Mouse (Mus musculus) gastrocnemius, postnatal 14 days (tissue): ENCODE measurements around the gene Gpm6b. TPM values are rescaled to one million over a fixed set of nuclear protein-coding genes. Genes with fewer than 3 reads are reported as not detected.
A peak's percentile ranks its signal among the peaks of the same experiment; 100 is the strongest.

Experiments
- DNase-seq: peaks from one replicate; pipeline ENCODE4 v3.0.0; 2021; ENCODE audit warnings: mixed read lengths
- intact Hi-C: fragments of 180-260 bp; cut with DNase I; formaldehyde crosslinking; loops from one replicate; pipeline ENCODE4 v1.15.1; 2025; ENCODE audit warnings: low total_unique reads
- long read RNA-seq, 2 experiments: library from polyadenylated mRNA; stranded (forward); transcript quantifications; one replicate each; pipeline ENCODE4 v2.0.0; 2021
- total RNA-seq, 2 experiments: library from RNA; stranded (reverse); gene quantifications; 2 replicates each; pipeline ENCODE4 v1.2.3; 2021

Gpm6b gene
- 10 to 100 TPM in 1 of 2 experiments, 1 to 10 TPM in 1; 5.4 to 10.4 TPM for total RNA-seq
- long read RNA-seq, experiment 1, full-length matches to known transcripts = 5 of 6 reads
- long read RNA-seq, experiment 1, partial matches to known transcripts = 0 of 6 reads
- long read RNA-seq, experiment 1, other reads (novel, unspliced or antisense) = 1 of 6 reads
- long read RNA-seq, experiment 2, full-length matches to known transcripts = 5 of 5 reads
- long read RNA-seq, experiment 2, partial matches to known transcripts = 0 of 5 reads
- long read RNA-seq, experiment 2, other reads (novel, unspliced or antisense) = 0 of 5 reads

- intact Hi-C loops = no loop called here
- DNase-seq = peak; percentile 54
Observed at GRCm38 (mm10) chrX:166238831-166239460, at the start of gene Gpm6b. Gene Gpm6b (plus strand): TSS chrX:166238911.

GRCm38 (mm10) chrX:166196327-166196726 lies 42.4 kb upstream of the Gpm6b start:
- intact Hi-C loops = no loop called here
- DNase-seq = no peak

DNA sequence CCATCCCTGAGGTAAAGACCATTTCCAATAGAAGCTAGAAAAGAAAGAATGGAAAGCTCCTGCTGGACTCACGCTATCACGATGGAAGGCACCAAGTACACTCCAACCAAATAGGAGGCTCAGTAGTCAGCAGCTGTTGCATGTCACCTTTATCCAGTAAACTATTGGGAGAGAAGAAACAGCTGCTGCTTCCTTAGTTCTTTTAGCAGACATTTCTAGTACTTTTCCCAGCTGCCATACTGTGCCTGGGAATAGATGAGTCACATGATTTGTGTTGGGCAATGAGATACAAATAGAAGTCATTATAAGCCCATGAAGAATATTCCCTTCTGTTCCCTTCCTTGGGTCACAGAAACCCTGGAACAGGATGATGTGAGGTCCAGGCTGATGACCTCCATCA lies 40.4 kb upstream of the Gpm6b start:
- DNase-seq = no peak
- intact Hi-C loops = no loop called here

GRCm38 (mm10) chrX:166199812-166200211 lies 38.9 kb upstream of the Gpm6b start:
- intact Hi-C loops = no loop called here
- DNase-seq = no peak

GRCm38 (mm10) chrX:166214576-166214975 lies 24.1 kb upstream of the Gpm6b start:
- DNase-seq = no peak
- intact Hi-C loops = no loop called here

- intact Hi-C loops = no loop called here
Observed at GRCm38 (mm10) chrX:166216248-166216647, 22.5 kb upstream of the Gpm6b start.

DNA sequence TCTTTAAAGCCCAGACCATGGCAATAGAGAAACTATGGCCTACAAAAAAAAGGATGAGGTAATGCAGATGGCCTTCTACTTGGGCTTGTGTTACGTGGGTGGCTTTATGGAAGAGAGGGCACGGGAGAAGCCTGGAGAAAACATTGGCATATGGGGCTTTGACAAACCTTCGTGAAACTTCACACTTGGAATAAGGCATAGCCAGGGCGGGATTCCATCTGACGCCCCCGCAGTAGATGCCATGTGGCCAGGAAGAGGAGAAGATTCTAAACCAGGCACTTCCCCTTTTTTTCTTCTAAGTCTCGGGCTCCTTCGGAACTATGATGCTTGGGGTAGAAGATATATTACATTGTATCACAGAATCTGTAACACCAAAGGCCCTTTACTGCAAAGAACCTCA lies 22.0 kb upstream of the Gpm6b start:
- DNase-seq = no peak
- intact Hi-C loops = no loop called here

More at GRCm38 (mm10) chrX:166216248-166216647, 22.5 kb upstream of the Gpm6b start:
- no peak for DNase-seq

DNA sequence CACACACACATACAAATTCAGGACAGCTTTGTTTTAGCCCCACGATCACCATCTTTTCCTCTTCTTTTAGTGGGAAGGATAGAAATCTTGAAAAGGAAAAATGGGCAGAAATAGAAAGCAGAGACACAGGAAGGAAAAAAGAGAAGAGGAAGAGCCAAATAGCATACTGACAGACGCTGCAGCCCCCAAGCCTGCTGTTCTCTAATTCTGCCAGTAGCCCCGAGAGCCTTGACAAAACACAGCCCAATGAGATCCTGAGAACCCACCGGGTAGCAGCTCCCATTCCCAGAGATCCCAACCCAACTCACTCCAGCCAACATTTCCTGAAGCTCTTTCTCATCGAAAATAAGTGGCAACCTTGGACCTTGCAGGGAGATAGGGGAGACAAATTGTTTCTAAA lies 19.4 kb upstream of the Gpm6b start:
- intact Hi-C loops = no loop called here
- DNase-seq = no peak

DNA sequence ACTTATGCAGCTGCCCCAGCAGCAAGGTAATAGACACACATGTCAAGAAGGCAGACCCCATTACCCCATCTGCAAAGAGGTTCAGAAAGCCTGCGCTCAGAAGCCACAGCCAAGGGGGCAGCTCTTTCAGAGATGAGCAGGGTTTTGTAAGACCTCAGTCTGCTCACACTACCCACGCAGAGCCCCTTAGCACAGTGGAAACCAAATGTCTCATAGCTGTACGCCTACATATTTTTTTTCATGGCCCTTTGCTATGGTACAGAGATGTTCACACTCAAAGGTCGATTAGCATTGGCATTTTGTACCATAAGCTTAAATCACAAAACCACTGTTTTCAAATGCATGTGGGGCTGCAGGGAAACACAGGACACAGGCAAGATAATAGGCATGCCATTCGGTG lies 11.9 kb upstream of the Gpm6b start:
- DNase-seq = no peak
- intact Hi-C loops = no loop called here

DNA sequence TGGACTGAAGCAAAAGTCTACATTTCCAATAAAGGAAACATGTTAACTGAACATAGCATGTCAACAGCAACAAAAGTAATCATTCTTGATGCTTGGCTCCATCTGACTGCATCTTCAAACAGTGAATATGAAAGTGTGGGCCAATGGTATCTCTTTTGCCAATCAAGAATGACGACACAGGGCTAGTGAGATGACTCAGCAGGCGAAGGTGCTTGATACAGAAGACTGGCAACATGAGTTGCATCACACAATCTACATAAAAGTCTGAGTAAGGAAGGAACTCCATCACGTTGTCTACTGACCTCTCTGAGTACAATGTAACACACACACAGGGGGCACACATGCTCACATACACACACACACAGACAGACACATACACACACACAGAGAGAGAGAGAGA lies 9.0 kb upstream of the Gpm6b start:
- intact Hi-C loops = no loop called here

GRCm38 (mm10) chrX:166230515-166231267 lies 8.0 kb upstream of the Gpm6b start:
- intact Hi-C loops = no loop called here
- no peak for DNase-seq

More for the DNA sequence above, 9.0 kb upstream of the Gpm6b start:
- no peak for DNase-seq

GRCm38 (mm10) chrX:166236131-166236530 lies 2.6 kb upstream of the Gpm6b start:
- intact Hi-C loops = no loop called here

DNA sequence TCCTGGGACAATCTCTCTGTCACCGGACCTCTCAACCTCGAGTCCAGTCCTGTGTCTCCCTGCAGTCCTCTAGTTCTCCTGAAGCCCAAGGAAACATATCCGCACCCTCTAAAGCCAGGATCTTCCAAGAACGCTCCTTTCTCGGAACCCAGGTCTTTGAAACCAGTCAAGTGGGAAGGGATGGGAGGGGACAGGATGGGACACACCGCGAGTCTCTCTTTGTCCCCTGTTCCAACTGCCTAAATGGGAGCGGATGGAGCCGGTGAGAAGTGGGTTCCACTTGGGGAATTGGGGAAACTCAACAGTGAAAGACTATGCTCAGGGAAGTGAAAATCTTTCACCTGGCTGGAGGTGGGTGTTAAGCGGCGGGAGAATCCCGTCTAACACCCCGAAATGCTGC lies 809 bp downstream of the Gpm6b start:
- intact Hi-C loops = no loop called here
- no peak for DNase-seq

More at GRCm38 (mm10) chrX:166236131-166236530, 2.6 kb upstream of the Gpm6b start:
- no peak for DNase-seq

DNA sequence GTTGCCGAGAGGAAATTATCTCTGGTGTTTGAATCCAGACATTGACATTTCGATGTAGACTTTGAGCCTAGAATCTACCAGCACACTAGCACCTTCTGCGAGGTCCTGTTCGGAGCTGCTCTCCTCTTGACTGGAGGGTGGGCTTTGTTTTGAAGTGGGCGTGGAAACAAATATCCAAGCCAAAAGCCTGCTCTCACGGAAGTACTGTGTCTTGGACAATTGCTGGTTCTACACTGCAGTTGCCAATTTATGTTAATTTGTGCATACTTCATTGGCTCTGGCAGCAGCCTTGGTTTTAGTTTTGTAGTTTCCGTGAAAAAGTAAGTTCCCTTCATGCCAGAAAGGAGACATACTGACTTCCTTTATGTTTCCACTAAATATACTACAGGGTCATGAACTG lies 2.0 kb downstream of the Gpm6b start:
- DNase-seq = no peak
- intact Hi-C loops = no loop called here

DNA sequence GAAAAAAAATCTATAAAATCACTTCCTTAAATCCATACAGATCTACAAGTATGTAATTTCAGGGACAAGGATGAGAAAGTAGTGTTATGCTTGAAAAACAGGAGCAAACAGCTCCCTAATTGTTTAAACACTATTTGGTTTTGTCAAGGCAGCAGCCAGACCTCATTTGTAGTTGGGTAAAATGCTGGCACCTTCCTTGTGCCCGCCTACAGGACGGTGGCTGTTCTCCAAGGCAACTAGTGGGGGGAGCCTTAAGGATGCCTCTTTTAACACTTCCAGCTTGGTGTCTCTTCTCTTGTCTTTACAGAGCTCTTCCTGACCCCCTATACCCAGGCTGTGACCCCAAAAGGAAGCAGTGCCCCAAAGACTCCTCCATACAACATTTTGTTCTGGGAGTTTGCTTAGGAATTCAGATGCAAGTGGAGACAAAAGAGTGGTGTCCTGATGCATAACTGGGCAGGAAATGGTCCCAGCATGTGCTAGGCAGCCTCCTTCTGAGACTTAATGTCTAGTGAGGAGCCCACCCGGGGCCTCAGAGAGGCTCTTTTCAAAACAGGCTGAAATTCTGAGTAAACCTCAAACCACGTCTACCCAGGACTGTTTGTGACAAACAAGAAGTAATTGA lies 4.7 kb downstream of the Gpm6b start:
- intact Hi-C loops = no loop called here
- DNase-seq = no peak

GRCm38 (mm10) chrX:166271489-166271888 lies 32.8 kb downstream of the Gpm6b start:
- no peak for DNase-seq
- intact Hi-C loops = no loop called here

GRCm38 (mm10) chrX:166272646-166273045 lies 33.9 kb downstream of the Gpm6b start:
- no peak for DNase-seq
- intact Hi-C loops = no loop called here

- intact Hi-C loops = no loop called here
- no peak for DNase-seq
Observed at GRCm38 (mm10) chrX:166279861-166280260, 41.1 kb downstream of the Gpm6b start.

DNA sequence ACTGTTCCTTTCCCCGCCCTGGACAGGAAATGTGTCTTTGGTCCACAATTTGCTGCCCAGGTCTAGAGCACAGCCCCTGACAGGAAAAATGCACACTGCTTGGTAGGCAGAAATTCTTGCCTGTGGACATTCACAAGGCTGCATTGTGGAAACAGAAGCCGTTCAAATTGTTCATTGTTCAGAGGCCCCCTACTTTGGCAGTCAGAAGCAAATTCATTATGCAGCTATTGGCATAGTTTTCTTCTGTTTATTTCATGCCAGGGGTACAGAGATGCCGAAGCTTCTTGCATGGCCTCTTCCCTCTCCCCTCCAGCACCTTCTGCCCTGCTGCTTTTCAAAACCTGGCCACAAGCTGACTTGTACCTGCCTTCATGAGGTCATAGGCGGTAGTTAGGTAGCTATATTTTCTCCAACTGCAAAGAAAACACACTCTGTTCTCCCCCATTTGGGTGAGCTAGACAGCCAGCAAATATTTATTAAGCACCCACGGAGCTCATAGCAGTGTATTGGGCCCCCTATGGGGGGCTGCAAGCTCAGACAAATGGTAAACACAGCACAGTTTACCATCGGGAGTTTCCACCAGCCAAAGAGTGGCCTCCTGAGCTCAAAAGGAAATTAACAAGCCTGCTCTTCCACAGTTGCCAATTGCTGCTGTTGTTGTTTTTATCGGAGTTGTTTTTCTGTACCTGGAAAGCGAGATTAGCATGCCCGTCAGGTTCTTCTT lies 48.2 kb downstream of the Gpm6b start:
- intact Hi-C loops = no loop called here
- no peak for DNase-seq

DNA sequence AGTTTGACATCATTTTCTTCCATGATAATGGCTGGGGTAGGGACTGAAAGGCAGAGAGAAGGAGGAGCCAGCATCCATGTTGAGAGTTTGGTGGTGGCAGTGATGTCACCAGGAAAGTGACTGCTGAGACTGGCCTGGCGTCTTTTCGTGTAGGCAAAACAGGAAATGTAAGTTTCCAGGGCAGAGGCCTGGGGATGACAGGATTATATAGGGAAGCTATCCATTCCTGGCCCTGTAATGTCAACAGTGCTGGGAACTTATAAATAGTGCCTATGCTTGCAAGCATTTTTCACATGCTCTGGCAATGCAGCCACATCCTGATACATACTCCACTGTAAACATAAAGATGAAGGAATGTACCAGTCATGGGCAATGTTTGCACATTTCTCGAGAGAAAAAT lies 52.6 kb downstream of the Gpm6b start:
- DNase-seq = no peak
- intact Hi-C loops = no loop called here
